Mouse (Mus musculus) stomach, postnatal 0 days (tissue): ENCODE measurements around the gene Gramd1b. TPM values are rescaled to one million over a fixed set of nuclear protein-coding genes. Genes with fewer than 3 reads are reported as not detected.

Experiments
- ATAC-seq: fragments of 200-750 bp; cut with Nextera tagmentation; 2 replicates; pipeline ENCODE4 v1.8.0; 2017; ENCODE audit not compliant: low FRiP score, low TSS enrichment
- DNase-seq: peaks from one replicate; pipeline ENCODE4 v3.0.0-alpha.2; 2016; ENCODE audit warnings: low spot score
- H3K27ac ChIP-seq: fragments of 300-500 bp; sonication (generic); replicated peaks from 2 replicates; pipeline ENCODE4 v1.5.1; 2014; ENCODE audit warnings: mild to moderate bottlenecking, control low read depth
- H3K27me3 ChIP-seq: fragments of 300-500 bp; sonication (generic); 2 replicates; pipeline ENCODE4 v1.6.1; 2014; ENCODE audit warnings: low read length; ENCODE audit not compliant: control insufficient read depth, insufficient read depth
- H3K36me3 ChIP-seq: fragments of 300-500 bp; sonication (generic); 2 replicates; pipeline ENCODE4 v1.6.1; 2014; ENCODE audit warnings: low read length, mixed read lengths; ENCODE audit not compliant: control insufficient read depth, insufficient read depth
- H3K4me1 ChIP-seq: fragments of 300-500 bp; sonication (generic); replicated peaks from 2 replicates; pipeline ENCODE4 v1.6.1; 2014; ENCODE audit warnings: antibody characterized with exemption; ENCODE audit not compliant: control insufficient read depth, insufficient read depth
- H3K4me2 ChIP-seq: fragments of 300-500 bp; sonication (generic); replicated peaks from 2 replicates; pipeline ENCODE4 v1.6.1; 2014; ENCODE audit warnings: low read depth, mild to moderate bottlenecking, control low read depth, moderate library complexity
- H3K4me3 ChIP-seq: fragments of 300-500 bp; sonication (generic); 2 replicates; pipeline ENCODE4 v1.5.1; 2014; ENCODE audit warnings: low read depth, low read length, control low read depth
- H3K9ac ChIP-seq: fragments of 300-500 bp; sonication (generic); 2 replicates; pipeline ENCODE4 v1.6.1; 2014; ENCODE audit warnings: mild to moderate bottlenecking, low read length, control low read depth, mixed read lengths
- H3K9me3 ChIP-seq: fragments of 300-500 bp; sonication (generic); 2 replicates; pipeline ENCODE4 v1.6.1; 2016; ENCODE audit warnings: low read length; ENCODE audit not compliant: control insufficient read depth
- CTCF ChIP-seq: IDR thresholded peaks from 2 replicates; pipeline ENCODE4 v1.5.1; 2016; ENCODE audit warnings: antibody characterized with exemption, low read depth, mild to moderate bottlenecking, moderate library complexity
- EP300 ChIP-seq: optimal IDR thresholded peaks from 2 replicates; pipeline ENCODE3; 2016; ENCODE audit warnings: antibody characterized with exemption
- WGBS: fragments of 180-500 bp; shearing (Covaris S2); extraction: QIAGEN DNeasy Blood & Tissue Kit; methylation state at CpG from one replicate; pipeline ENCODE4 v1.1.7; 2014; 5-methylcytosine and 5-hydroxymethylcytosine counted together
- polyA plus RNA-seq: library from polyadenylated mRNA; unstranded; fragments of >200 nt; fragmentation: Nextera tagmentation; extraction: Ambion mirVana; gene quantifications from 2 replicates; pipeline ENCODE4 v1.2.1, GENCODE M21; 2015

Gene Gramd1b
- polyA plus RNA-seq, 1 experiment from 2014 or later: 1.8 TPM

DNA sequence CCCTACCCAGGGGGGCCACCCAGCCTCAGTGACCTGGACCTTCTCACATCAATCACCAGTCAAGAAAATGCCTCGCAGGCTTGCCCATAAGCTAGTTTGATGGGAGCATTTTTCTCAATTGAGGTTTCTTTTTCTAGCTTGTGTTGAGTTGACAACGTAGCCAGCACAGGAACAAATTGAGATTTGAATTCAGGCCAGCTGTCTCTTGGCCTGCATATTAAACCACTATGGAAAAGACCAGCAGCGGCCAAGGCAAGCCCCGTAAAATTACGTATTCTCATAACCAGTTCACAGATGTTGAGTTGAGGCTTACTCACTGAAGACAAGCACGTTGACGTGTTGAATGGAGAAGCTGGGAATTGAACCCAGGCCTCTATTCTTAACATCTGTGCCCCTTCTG is 248.2 kb downstream of the Gramd1b start:
- WGBS: 76% methylated on average over 7 of the region's 7 CpGs
- H3K4me1 ChIP-seq: no peaks in the 10 kb centered on the region

DNA sequence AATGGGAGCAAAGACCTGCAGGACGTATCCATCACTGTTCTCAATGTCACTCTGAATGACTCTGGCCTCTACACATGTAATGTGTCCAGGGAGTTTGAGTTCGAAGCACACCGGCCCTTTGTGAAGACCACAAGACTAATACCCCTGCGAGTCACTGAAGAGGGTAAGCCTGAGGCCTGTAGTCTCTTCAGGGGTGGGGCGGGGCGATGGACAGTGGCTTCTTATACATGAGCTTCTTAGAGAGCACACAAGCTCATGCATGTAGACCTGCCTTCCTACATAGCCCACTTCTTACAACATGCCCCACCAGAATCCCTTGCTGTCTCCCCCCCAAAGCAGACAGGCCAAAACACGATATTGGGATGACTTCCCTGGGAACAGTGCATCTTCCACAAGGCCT is 251.7 kb downstream of the Gramd1b start:
- H3K9me3 ChIP-seq: no peaks in the 10 kb centered on the region
- no peaks in the 10 kb centered on the region for H3K27me3 ChIP-seq
- H3K4me1 ChIP-seq: no peaks in the 10 kb centered on the region
- H3K27ac ChIP-seq: no peak overlapping the region
- no peak for ATAC-seq
- no peak overlapping the region for H3K9ac ChIP-seq
- DNase-seq: no peak
- no peaks in the 10 kb centered on the region for H3K36me3 ChIP-seq
- no peak overlapping the region for H3K4me3 ChIP-seq
- 89% methylated on average over 7 of the region's 7 CpGs for WGBS
- TF ChIP-seq EP300 (no peak), CTCF (no peak)
- no peak overlapping the region for H3K4me2 ChIP-seq

More for the DNA sequence above, 248.2 kb downstream of the Gramd1b start:
- no peak overlapping the region for H3K9ac ChIP-seq
- no peaks in the 10 kb centered on the region for H3K36me3 ChIP-seq
- H3K27me3 ChIP-seq: no peaks in the 10 kb centered on the region
- no peak overlapping the region for H3K27ac ChIP-seq
- TF ChIP-seq CTCF (no peak), EP300 (no peak)
- H3K4me3 ChIP-seq: no peak overlapping the region
- H3K9me3 ChIP-seq: no peaks in the 10 kb centered on the region
- H3K4me2 ChIP-seq: no peak overlapping the region
- no peak for ATAC-seq
- no peak for DNase-seq

DNA sequence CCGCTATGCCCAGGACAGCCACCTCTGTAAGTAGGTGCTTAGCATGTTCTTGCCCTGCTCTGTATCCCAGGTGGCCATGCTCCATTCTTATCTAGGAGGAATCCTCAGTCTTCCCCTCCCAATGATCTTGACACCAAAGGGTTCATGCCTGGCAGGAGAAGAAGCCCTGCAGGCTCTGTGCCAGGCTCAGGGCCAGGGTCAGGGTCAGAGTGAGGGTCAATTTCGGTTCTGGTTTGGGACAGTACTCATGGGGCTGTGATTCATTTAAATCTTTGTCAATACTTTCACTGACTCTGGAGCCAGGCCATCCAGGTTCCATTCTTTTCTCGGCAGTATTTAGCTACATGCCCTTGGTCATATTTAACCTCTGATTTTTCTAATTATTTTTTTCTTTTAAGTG is 253.5 kb downstream of the Gramd1b start:
- Histone ChIP-seq H3K27me3 (no peaks in the 10 kb centered on the region), H3K9ac (no peak overlapping the region), H3K27ac (no peak overlapping the region), H3K4me2 (no peak overlapping the region), H3K36me3 (no peaks in the 10 kb centered on the region), H3K9me3 (no peaks in the 10 kb centered on the region), H3K4me3 (no peak overlapping the region), H3K4me1 (no peaks in the 10 kb centered on the region)
- no peak for TF ChIP-seq CTCF
- TF ChIP-seq EP300: no peak
- DNase-seq (no peak), ATAC-seq (no peak)
- WGBS: 72% methylated on average over 3 of the region's 3 CpGs

DNA sequence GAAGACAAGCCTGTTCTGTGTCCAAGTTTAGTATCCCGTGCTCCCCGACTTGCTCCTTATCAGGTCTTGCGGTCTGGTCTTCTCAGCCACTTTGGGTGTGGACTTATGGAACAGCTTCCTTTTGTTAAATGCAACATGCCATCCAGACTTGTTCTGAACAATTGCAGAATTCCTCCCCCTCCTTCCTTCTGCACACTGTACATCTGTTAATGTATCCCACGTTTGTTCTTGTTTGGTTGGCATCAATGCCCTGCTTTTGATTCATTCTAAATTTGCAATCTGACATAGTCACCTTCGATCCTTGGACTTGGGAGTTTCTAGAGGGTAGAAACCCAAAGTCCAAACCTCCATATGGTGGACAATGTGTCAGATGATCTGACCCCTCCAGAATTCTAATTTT is 255.3 kb downstream of the Gramd1b start:
- TF ChIP-seq EP300: no peak
- H3K27me3 ChIP-seq: no peaks in the 10 kb centered on the region
- H3K9ac ChIP-seq: no peak overlapping the region
- no peak overlapping the region for H3K27ac ChIP-seq
- no peaks in the 10 kb centered on the region for H3K9me3 ChIP-seq
- H3K36me3 ChIP-seq: no peaks in the 10 kb centered on the region
- DNase-seq (no peak), ATAC-seq (no peak)
- 77% methylated on average over 5 of the region's 5 CpGs for WGBS
- no peak overlapping the region for H3K4me3 ChIP-seq
- no peaks in the 10 kb centered on the region for H3K4me1 ChIP-seq
- H3K4me2 ChIP-seq: no peak overlapping the region

DNA sequence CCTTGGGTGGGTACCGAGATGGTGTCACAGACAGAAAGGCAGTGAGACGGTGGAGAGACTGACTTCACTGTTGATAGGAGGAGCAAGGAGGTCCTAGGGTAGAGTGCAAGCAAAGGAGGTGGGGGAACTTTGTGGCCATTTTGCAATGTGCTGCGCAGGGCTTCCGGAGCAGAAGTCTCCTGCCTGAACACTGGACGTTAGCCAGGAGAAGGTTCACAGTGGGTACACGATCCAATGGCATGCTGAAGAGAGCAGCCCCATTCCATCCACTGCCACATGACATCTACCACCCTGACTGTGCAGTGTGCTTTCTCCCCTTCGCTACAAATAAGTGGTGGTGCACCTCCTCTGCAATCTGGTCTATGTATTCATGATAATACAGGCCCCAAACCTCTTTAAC is 258.4 kb downstream of the Gramd1b start:
- Histone ChIP-seq H3K9me3 (no peaks in the 10 kb centered on the region), H3K4me2 (no peak overlapping the region), H3K27me3 (no peaks in the 10 kb centered on the region), H3K27ac (no peak overlapping the region), H3K36me3 (no peaks in the 10 kb centered on the region), H3K4me1 (no peaks in the 10 kb centered on the region), H3K9ac (no peak overlapping the region), H3K4me3 (no peak overlapping the region)
- 82% methylated on average over 7 of the region's 7 CpGs for WGBS
- TF ChIP-seq CTCF: no peak
- TF ChIP-seq EP300: no peak
- ATAC-seq (no peak), DNase-seq (no peak)

DNA sequence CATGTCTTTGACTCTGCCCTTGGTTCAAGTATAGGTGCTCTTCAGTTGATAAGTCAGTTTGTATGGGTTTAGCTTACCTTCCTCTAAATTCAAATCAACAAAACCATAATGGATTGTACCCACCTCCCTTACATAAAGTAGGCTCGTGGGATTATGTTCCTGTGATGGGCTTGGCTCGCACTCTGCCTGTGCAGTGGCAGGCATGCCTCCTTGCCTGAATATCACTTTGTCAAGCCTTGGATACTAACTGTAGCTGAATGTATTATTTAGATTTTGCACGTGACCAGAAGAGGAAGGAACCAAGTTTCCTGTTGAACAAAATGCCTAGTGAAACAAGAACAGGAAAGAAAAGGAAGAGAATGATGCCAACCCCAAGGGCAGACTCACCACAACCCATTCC is 260.1 kb downstream of the Gramd1b start:
- H3K9ac ChIP-seq: no peak overlapping the region
- H3K27ac ChIP-seq: no peak overlapping the region
- H3K4me1 ChIP-seq: no peaks in the 10 kb centered on the region
- H3K27me3 ChIP-seq: no peaks in the 10 kb centered on the region
- ATAC-seq: no peak
- H3K4me3 ChIP-seq: no peak overlapping the region
- DNase-seq: no peak
- H3K9me3 ChIP-seq: no peaks in the 10 kb centered on the region
- WGBS: 58% methylated on average over 3 of the region's 3 CpGs
- no peaks in the 10 kb centered on the region for H3K36me3 ChIP-seq
- no peak overlapping the region for H3K4me2 ChIP-seq
- TF ChIP-seq CTCF: no peak
- no peak for TF ChIP-seq EP300
